Comparison of ENCODE assay signal across 21 mouse cellular contexts in genomic region chr15:27858179-27858819, GRCm38 (mm10).
DNase-seq lines count a peak whose midpoint lies in the region; ATAC-seq and TF ChIP-seq lines count a peak whose summit lies in the region.
"Had no signal": no experiment of that assay in that cellular context is flagged by ENCODE, and none has a peak within 500 bp of the region (broad histone marks: within the 10 kb centered on the region; RNA-seq: fewer than 3 reads in every experiment).

No protein-coding gene starts in this region.

- ATAC-seq in heart, embryonic 13.5 days (ENCODE audit: extremely low read depth, insufficient number of reproducible peaks, low FRiP score, low TSS enrichment) = no peak
- ATAC-seq in heart, embryonic 11.5 days (replicated peaks; ENCODE audit: insufficient number of reproducible peaks, low FRiP score, low TSS enrichment) = no peak
- ATAC-seq in intestine, postnatal 0 days = peak; percentile 67
- ATAC-seq in cerebellum, adult (ENCODE audit: insufficient number of reproducible peaks, low FRiP score, low TSS enrichment) = no peak
- ATAC-seq in megakaryocyte, adult 5-6 weeks (ENCODE audit: poor library complexity, severe bottlenecking) = no peak
- ATAC-seq: activated CD4-positive, CD25-positive, alpha-beta regulatory T cell, adult 4 months; forebrain, embryonic 13.5 days; forebrain, postnatal 0 days; Patski had no signal

- TF ChIP-seq CTCF in left cerebral cortex, adult 2 months (IDR thresholded peaks at IDR 0.05) = no peak
- no peak for TF ChIP-seq CTCF in intestine, postnatal 0 days (IDR thresholded peaks at IDR 0.05; ENCODE audit: low read depth)

- 0 out of 2 replicates have a peak overlapping the region, but pooled peaks have one; percentile 39 for H3K27ac ChIP-seq in heart, embryonic 13.5 days (replicated peaks)
- no peak overlapping the region for H3K27ac ChIP-seq in heart, embryonic 11.5 days (ENCODE audit: low read depth, low read length)
- H3K27ac ChIP-seq in left cerebral cortex, adult 2 months = peak overlapping the region; percentile 1; the same call in 1 of the 2 replicates
- H3K27ac ChIP-seq in intestine, postnatal 0 days (ENCODE audit: low read depth, low read length) = no peak overlapping the region
- H3K27ac ChIP-seq: embryonic facial prominence, embryonic 10.5 days; forebrain, embryonic 13.5 days; hindbrain, embryonic 13.5 days had no signal

- 62% methylated on average over 7 of the region's 7 CpGs for WGBS in heart, embryonic 13.5 days
- WGBS in heart, embryonic 11.5 days (ENCODE audit: insufficient replicate concordance) = 71% methylated on average over 7 of the region's 7 CpGs
- whole genome bisulfite sequencing in intestine, postnatal 0 days = 39% methylated on average over 7 of the region's 7 CpGs

- no peaks in the 10 kb centered on the region for H3K27me3 ChIP-seq in heart, embryonic 13.5 days (replicated peaks)
- H3K27me3 ChIP-seq in heart, embryonic 11.5 days (ENCODE audit: control insufficient read depth, insufficient read depth, low read length) = no peaks in the 10 kb centered on the region
- H3K27me3 ChIP-seq in intestine, postnatal 0 days (replicated peaks; ENCODE audit: control insufficient read depth, insufficient read depth, low read length) = no peaks in the 10 kb centered on the region
- H3K27me3 ChIP-seq: CH12.LX; forebrain, embryonic 13.5 days; hindbrain, embryonic 13.5 days; Patski had no signal

- no peaks in the 10 kb centered on the region for H3K9me3 ChIP-seq in heart, embryonic 13.5 days
- no peaks in the 10 kb centered on the region for H3K9me3 ChIP-seq in heart, embryonic 11.5 days (replicated peaks; ENCODE audit: control insufficient read depth, low read length)
- H3K9me3 ChIP-seq in intestine, postnatal 0 days (ENCODE audit: control insufficient read depth) = no peaks in the 10 kb centered on the region
- H3K9me3 ChIP-seq: embryonic facial prominence, embryonic 10.5 days; forebrain, embryonic 13.5 days; hindbrain, embryonic 13.5 days had no signal

- no peak for DNase-seq in left cerebral cortex, adult 2 months (ENCODE audit: extremely low spot score in 1 of 2, low spot score in 2 of 2)
- DNase-seq in left cerebral cortex, adult 9 months (ENCODE audit: low spot score in 2 of 2) = no peak
- DNase-seq: adrenal gland, adult 2 months; adrenal gland, postnatal 25 days; cerebellum, adult 2 months; cerebellum, postnatal 10 days; forebrain, postnatal 0 days; gastrocnemius, postnatal 14 days; heart, postnatal 36 days; kidney, adult 11 months had no signal

- H3K4me2 ChIP-seq in heart, embryonic 13.5 days = no peak overlapping the region
- no peak overlapping the region for H3K4me2 ChIP-seq in heart, embryonic 11.5 days
- H3K4me2 ChIP-seq in intestine, postnatal 0 days (replicated peaks; ENCODE audit: low read depth) = no peak overlapping the region
- H3K4me2 ChIP-seq: forebrain, embryonic 13.5 days; hindbrain, embryonic 13.5 days had no signal

- H3K9ac ChIP-seq in heart, embryonic 13.5 days = peak overlapping the region; percentile 28; the same call in 1 of the 2 replicates
- H3K9ac ChIP-seq in heart, embryonic 11.5 days (ENCODE audit: low read depth, low read length) = no peak overlapping the region
- H3K9ac ChIP-seq in intestine, postnatal 0 days (ENCODE audit: low read depth, low read length) = no peak overlapping the region
- H3K9ac ChIP-seq: forebrain, embryonic 13.5 days; forebrain, postnatal 0 days; hindbrain, embryonic 13.5 days had no signal

- peaks cover 55% of the 10 kb centered on the region for H3K4me1 ChIP-seq in heart, embryonic 13.5 days
- peaks cover 40% of the 10 kb centered on the region for H3K4me1 ChIP-seq in heart, embryonic 11.5 days (ENCODE audit: control insufficient read depth, insufficient read depth, low read length)
- no peaks in the 10 kb centered on the region for H3K4me1 ChIP-seq in intestine, postnatal 0 days (replicated peaks; ENCODE audit: control insufficient read depth, insufficient read depth, low read length)
- H3K4me1 ChIP-seq: forebrain, embryonic 13.5 days had no signal

- intact Hi-C loops in left cerebral cortex, adult 2 months (cut with DNase I) = loop anchor here (10.0 kb wide), 1 partner anchor 203 kb away; no protein-coding TSS in a partner anchor

- no peak overlapping the region for H3K4me3 ChIP-seq in heart, embryonic 13.5 days
- no peak overlapping the region for H3K4me3 ChIP-seq in heart, embryonic 11.5 days (ENCODE audit: low read depth, low read length)
- no peak overlapping the region for H3K4me3 ChIP-seq in left cerebral cortex, adult 2 months
- H3K4me3 ChIP-seq in intestine, postnatal 0 days (ENCODE audit: low read depth, low read length) = no peak overlapping the region
- H3K4me3 ChIP-seq: embryonic facial prominence, embryonic 10.5 days; forebrain, embryonic 13.5 days; hindbrain, embryonic 13.5 days had no signal

- peaks cover 31% of the 10 kb centered on the region for H3K36me3 ChIP-seq in heart, embryonic 13.5 days
- peaks cover 5% of the 10 kb centered on the region for H3K36me3 ChIP-seq in heart, embryonic 11.5 days (ENCODE audit: control insufficient read depth, insufficient read depth, low read length)
- H3K36me3 ChIP-seq in intestine, postnatal 0 days (ENCODE audit: control insufficient read depth, insufficient read depth) = peaks cover 32% of the 10 kb centered on the region

Comparison
In these comparisons a context has a peak if more than half of its experiments do, and no peak if none do; other contexts are left out.
1. H3K27ac ChIP-seq: peak in heart, embryonic 13.5 days (single experiment) and left cerebral cortex, adult 2 months (single experiment); none in heart, embryonic 11.5 days (single experiment) and intestine, postnatal 0 days (single experiment).